Mouse (Mus musculus): ENCODE measurements around the gene Acta1.

Acta1 gene

GRCm38 (mm10) chr8:123883094-123883493, 11.5 kb downstream of the Acta1 start:
- no peak for DNase-seq (ENCODE audit: low spot score)

GRCm38 (mm10) chr8:123882412-123882811, 12.1 kb downstream of the Acta1 start:
- no peak for DNase-seq (ENCODE audit: low spot score)

DNA sequence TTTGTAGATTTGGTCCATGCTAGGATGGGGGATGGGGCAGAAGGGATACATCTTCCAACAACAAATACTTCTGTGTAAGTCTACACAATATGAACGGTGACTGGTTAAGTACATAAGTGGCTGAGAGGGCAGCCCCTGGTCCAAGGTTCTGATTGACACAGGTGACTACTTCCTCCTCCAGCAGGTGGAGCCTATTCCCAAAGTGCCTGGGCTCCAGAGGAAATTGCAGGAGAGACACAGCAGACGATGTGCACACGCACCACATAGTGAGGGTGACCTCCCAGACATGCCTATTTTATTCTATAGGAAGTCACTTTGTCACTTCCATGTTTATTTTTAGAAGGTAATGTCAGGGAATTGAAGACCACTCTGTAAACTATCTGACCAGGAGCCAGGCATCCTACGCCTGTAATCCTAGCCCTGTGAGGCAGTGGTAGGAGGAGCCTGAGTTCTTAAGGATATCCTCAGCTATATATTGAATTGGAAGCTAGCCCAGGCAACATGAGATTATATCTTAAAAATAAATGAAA, 13.7 kb downstream of the Acta1 start:
- DNase-seq (ENCODE audit: low spot score) = no peak

GRCm38 (mm10) chr8:123880271-123880670, 14.3 kb downstream of the Acta1 start:
- no peak for DNase-seq (ENCODE audit: low spot score)

- no peak for DNase-seq (ENCODE audit: low spot score)
Measured at GRCm38 (mm10) chr8:123877865-123878264, 16.7 kb downstream of the Acta1 start.

GRCm38 (mm10) chr8:123874324-123874723, 20.2 kb downstream of the Acta1 start:
- DNase-seq (ENCODE audit: low spot score) = no peak

GRCm38 (mm10) chr8:123873364-123873763, 21.2 kb downstream of the Acta1 start:
- DNase-seq (ENCODE audit: low spot score) = no peak

- DNase-seq (ENCODE audit: low spot score) = no peak
Measured at GRCm38 (mm10) chr8:123872048-123872447, 22.5 kb downstream of the Acta1 start.

DNA sequence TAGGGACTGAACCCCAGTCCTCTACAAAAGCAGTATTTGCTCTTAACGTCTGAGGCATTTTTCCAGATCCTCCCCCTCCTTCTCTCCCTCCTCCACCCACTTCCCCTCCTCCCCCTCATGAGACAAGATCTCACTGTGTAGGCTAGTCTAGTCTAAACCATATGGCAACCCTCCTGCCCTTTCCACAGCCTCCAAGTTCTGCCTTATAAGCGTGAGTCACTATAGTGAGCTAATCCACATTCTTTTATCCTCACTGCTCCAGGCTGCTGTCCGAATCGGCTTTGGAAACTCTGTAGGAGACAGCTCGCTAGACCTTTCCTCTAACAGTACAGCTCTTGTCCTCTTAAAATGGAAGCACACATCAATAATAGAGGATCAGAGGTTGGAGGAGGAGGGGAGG, 27.6 kb downstream of the Acta1 start:
- DNase-seq (ENCODE audit: low spot score) = no peak

DNA sequence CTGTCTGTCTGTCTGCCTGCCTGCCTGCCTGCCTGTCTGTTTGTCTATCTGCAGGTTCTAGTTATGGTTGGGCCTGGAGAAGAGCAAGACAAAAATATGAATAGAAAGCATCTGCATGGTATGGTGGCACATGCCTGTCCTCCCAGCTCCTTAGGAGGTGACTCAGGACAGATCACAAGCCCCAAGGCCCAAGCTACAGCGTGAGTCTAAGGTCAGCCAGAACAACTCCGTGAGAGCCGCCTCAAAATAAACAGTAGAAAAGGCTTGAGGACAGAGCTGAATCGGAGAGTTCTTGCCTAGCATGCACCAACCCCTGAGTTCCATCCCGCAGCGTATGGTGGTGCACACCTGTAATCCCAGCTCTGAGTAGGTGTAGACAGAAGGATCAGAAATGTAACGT, 28.8 kb downstream of the Acta1 start:
- no peak for DNase-seq (ENCODE audit: low spot score)

- DNase-seq (ENCODE audit: low spot score) = no peak
Measured at GRCm38 (mm10) chr8:123860386-123860785, 34.2 kb downstream of the Acta1 start.

DNA sequence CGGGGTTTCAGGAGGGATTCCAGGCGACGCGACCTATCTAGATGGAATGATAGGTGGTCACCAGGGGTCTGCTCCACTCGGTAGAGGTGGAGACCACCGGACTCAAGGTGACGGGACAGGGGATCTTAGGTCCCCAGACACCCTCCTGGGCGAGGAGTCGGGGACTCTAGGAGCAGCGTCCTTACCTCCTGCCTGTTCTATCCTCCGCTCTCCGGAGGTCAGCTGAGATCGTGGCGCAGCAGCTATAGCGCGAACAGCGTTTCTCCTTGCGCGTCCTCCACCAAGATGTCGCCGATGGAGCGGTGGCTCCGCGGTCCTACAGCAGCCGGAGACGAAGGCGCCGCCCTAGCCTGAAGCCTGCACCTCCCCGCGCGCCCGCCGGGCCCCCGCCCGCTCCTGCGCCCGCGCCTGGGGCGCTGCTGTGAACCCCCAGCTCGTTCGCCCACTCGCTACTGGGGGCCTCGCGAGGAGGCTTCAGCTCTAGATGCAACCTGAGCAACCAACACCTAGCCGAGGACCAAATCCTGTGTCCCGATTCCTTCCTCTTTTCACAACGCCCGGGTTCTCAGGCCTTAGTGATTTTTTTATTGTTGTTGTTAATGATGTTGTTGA, 34.8 kb downstream of the Acta1 start, which contains the start of gene Ccsap:
Gene Ccsap, minus strand, starts transcription at position 562 of the 612 bp plus-strand sequence.
- DNase-seq (ENCODE audit: low spot score) = no peak

DNA sequence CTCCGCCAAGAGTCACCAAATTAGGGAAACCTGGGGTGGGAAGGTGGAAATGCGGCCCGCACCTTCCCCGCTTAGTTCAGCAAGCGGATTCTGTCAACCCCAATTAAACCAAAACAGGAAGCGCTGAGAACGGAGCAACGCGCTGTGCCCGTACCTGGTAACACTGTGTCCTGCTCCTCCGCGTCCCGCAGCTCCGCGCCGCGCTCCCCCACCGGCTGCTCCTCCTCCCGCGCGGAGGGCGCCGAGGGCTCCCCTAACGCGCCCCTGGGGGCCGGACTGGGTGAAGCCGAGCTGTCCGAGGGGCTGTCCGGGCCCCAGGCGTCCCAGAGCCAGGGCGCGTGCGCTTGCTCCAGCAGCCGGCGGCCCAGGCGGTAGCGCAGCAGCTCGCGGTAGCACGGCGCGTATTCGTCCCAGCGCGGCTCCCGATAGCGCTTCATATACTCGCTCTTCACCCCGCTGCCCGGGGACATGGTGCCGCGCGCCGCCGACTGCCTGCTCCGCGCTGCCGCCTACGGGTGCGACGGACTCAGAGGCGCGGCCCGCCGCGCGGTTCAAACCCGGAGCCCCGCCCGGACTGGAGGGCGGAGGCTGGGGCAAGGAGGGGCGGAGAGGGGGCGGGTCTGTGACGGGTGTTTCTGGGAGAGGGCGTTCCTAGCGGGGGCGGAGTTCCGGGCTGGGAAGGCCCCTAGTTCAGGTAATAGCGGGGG, 35.5 kb downstream of the Acta1 start:
- DNase-seq (ENCODE audit: low spot score) = peak; percentile 88

DNA sequence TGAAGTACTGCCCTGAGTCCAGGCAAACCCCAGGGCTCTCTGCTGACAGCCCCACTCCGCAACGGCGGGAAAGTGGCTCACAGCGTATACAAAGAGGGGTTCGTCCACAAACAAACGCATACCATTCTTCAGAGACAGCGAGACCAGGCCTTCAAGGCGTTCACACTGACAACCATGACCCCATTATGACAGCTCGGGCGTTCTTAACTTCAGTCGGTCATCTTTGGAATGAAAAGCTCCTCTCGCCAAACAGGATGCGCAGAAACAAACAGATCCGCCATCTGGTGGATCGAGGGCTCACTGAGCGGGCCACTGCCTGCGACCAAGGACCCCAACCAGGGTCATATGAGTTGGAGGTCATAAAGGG, 36.0 kb downstream of the Acta1 start:
- DNase-seq (ENCODE audit: low spot score) = peak; percentile 48

- no peak for DNase-seq (ENCODE audit: low spot score)
Measured at GRCm38 (mm10) chr8:123857361-123857760, 37.2 kb downstream of the Acta1 start.

DNA sequence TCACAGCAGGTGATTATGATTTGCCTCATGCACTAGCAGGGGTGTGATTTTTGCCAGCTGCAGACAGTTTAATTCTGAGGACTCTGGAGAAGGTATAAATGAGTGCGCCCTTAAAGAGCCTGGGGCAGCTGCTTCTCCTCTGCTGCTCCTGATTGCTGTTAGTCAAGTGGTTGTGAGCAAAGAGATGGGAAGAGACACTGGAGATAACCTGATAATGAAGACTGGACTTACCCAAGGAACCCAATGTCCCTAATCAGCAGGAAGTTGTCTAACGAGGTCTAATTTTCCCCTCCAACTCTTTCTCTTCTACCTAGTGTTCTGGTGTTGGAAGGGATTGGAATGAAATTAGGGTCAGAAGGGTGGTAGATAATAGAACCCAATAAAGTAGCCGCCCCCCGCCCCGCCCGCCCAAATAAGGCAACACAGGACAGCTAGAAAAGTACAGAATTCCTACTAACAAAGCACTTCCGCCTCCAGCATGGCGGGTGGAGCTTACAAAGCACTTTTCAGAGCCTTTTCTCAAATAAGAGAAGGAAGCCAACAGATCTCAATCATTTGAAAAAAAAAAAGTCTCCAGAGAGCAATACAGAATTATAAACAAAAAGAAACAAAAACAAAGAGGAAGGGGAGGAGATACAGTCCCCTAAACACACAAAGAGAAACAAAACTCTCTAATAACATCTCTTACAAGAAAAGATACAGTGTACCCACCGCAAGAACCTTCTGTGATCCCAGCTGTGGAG, 39.6 kb downstream of the Acta1 start:
- no peak for DNase-seq (ENCODE audit: low spot score)

DNA sequence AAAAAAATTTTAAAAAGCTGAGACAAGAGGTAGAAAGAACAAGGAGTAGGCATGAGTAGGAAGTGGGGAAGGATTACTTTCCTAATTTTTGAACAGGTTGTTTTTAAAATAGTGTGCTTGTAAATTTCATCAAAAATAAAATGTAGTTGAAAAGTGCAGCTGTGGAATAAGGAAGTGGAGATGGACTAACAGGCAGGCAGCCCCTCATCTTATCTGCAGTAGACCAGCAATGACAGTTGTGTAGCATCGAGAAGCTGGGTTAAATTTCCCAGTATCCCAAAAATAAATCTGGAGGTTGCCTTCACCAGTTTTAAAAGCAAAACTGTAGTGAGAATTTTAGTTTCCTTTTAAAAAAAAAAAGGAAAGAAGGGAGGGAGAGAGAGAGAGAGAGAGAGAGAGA, 40.3 kb downstream of the Acta1 start:
- no peak for DNase-seq (ENCODE audit: low spot score)

- DNase-seq (ENCODE audit: low spot score) = no peak
Measured at GRCm38 (mm10) chr8:123851590-123851989, 43.0 kb downstream of the Acta1 start.

DNA sequence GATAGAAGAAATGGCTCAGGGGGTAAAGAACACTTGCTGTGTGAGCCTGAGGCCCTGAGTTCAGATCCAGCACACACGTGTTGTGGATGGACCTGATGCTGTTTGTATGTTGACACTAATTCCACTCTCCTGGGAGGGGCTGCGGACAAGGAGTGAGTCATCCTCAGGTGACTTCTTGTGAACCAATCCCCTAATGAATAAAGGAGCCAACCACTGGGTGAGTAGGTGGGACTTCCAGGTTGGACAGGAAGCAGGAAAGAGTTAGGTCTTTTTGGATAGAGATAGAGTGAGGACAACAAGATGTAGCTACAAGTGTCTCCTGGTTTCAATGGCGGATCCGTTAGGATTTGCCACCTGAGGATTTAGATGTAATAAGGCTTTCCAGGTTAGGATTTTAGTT, 45.2 kb downstream of the Acta1 start:
- DNase-seq (ENCODE audit: low spot score) = no peak

DNA sequence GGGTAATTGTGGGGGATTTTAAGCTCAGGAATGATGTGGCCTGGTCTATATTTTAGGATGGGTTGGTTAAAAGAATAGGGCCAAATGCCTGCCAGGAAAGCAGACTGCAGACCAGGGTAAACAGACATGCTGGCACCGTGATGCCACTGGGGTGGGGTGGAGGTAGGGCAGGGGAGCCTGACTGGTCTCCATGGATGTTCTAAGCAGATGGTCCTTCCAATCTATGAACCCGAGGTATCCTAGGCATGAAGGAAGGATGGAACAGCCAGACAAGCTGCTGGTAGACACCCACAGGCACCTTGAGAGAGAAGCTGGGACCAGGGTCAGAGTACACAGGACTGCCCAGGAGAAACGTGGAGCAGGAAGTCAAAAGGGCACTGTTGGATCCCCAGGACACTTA, 47.0 kb downstream of the Acta1 start:
- no peak for DNase-seq (ENCODE audit: low spot score)

DNA sequence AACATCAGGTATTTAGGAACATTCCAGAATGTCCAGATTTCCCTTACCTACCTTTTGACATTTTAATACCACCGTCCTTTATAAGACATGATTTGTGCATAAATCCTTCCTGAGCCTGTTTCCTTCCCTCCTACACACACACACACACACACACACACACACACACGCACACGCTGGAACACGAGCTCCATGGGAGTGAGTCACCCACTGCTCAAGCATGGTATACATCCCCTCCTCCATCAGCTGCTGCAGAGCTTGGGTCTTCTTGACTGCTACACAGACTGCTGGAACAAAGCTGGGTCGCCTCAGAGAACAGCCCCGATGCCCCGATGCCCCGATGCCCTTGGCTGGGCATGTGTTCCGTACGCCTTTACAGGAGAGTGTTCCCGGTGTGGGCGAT, 48.0 kb downstream of the Acta1 start:
- DNase-seq (ENCODE audit: low spot score) = no peak

GRCm38 (mm10) chr8:123845991-123846390, 48.6 kb downstream of the Acta1 start:
- no peak for DNase-seq (ENCODE audit: low spot score)

DNA sequence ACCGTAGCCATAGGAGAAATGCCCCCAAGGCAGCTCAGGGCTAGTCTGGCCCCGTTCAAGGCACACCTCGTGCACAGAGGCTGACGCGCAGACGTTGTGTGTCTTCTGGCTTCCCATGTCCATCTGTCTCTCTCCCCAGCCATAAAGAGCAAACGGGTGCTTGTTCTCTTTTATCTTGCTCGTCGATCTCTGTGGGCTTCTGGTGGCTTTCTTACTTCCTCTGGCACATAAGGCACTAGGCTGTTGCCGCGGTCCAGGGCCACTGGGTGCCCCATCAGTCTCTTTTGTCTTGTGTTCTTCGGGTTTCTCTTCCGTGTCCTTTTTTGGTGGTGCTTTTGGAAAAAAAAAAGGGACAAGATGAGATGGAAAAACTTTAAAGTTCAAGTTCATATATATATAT, 49.4 kb downstream of the Acta1 start:
- no peak for DNase-seq (ENCODE audit: low spot score)

All from embryo, embryonic 10 days (tissue).